In genomic region chr11:107506260-107506659, GRCm38 (mm10) we compare ENCODE assay signal across 9 mouse cellular contexts. TPM values are rescaled to one million over a fixed set of nuclear protein-coding genes. Genes with fewer than 3 reads are reported as not detected.
A peak's percentile ranks its signal among the peaks of the same experiment; 100 is the strongest.
DNase-seq lines count a peak whose midpoint lies in the region; ATAC-seq and TF ChIP-seq lines count a peak whose summit lies in the region.
"Had no signal": no experiment of that assay in that cellular context is flagged by ENCODE, and none has a peak within 500 bp of the region (broad histone marks: within the 10 kb centered on the region; RNA-seq: fewer than 3 reads in every experiment).

No protein-coding gene starts in this region.

- peak; percentile 54 for TF ChIP-seq CTCF in E14TG2a.4 (conservative IDR thresholded peaks at IDR 0.05; ENCODE audit: low read length)
- no peak for TF ChIP-seq CTCF in cerebellum, adult 2 months (IDR thresholded peaks at IDR 0.05; ENCODE audit: borderline replicate concordance, insufficient read depth, low read depth, low read length)

- DNase-seq in hindbrain, embryonic 11.5 days (ENCODE audit: low spot score): peak; percentile 30
- DNase-seq in hindbrain, embryonic 10.5 days (ENCODE audit: low spot score): no peak
- DNase-seq in brain, adult 2 months (ENCODE audit: low read depth, low spot score): peak; percentile 37
- no peak for DNase-seq in urinary bladder, postnatal 4 days (ENCODE audit: low spot score in 2 of 2)
- DNase-seq in cerebellum, adult 2 months: no peak
- DNase-seq in midbrain, embryonic 10.5 days (ENCODE audit: low spot score): no peak

- H3K4me3 ChIP-seq in hindbrain, embryonic 11.5 days (ENCODE audit: low read depth, low read length): no peak overlapping the region
- no peak overlapping the region for H3K4me3 ChIP-seq in hindbrain, embryonic 10.5 days
- no peak overlapping the region for H3K4me3 ChIP-seq in E14TG2a.4 (replicated peaks; ENCODE audit: low read length)
- no peak overlapping the region for H3K4me3 ChIP-seq in cerebellum, adult 2 months (replicated peaks; ENCODE audit: insufficient read depth, low read depth, low read length)
- H3K4me3 ChIP-seq in midbrain, embryonic 10.5 days: no peak overlapping the region
- H3K4me3 ChIP-seq: embryonic facial prominence, embryonic 12.5 days had no signal

- WGBS in hindbrain, embryonic 11.5 days: 82% methylated on average over 1 of the region's 1 CpGs
- 78% methylated on average over 1 of the region's 1 CpGs for WGBS in hindbrain, embryonic 10.5 days
- 53% methylated on average over 1 of the region's 1 CpGs for WGBS in cerebellum, adult 2 months
- 71% methylated on average over 1 of the region's 1 CpGs for WGBS in midbrain, embryonic 10.5 days

- H3K27me3 ChIP-seq in hindbrain, embryonic 11.5 days (ENCODE audit: control insufficient read depth, insufficient read depth, low read length): no peaks in the 10 kb centered on the region
- no peaks in the 10 kb centered on the region; the same call in 1 of the 2 replicates for H3K27me3 ChIP-seq in hindbrain, embryonic 10.5 days (ENCODE audit: insufficient read depth, poor library complexity, severe bottlenecking)
- no peaks in the 10 kb centered on the region for H3K27me3 ChIP-seq in E14TG2a.4 (ENCODE audit: insufficient read depth, low read length)
- no peaks in the 10 kb centered on the region; the same call in 1 of the 2 replicates for H3K27me3 ChIP-seq in cerebellum, adult 2 months (ENCODE audit: control insufficient read depth, insufficient read depth, low read length)
- peaks cover 8% of the 10 kb centered on the region; the same call in 1 of the 2 replicates for H3K27me3 ChIP-seq in midbrain, embryonic 10.5 days (ENCODE audit: low read depth, poor library complexity, severe bottlenecking)

- H3K9ac ChIP-seq in hindbrain, embryonic 11.5 days (ENCODE audit: low read depth, low read length): no peak overlapping the region
- H3K9ac ChIP-seq: embryonic facial prominence, embryonic 12.5 days had no signal

- H3K4me2 ChIP-seq in hindbrain, embryonic 11.5 days (replicated peaks; ENCODE audit: low read depth, low read length): no peak overlapping the region
- H3K4me2 ChIP-seq: embryonic facial prominence, embryonic 12.5 days had no signal

- peaks cover 5% of the 10 kb centered on the region for H3K4me1 ChIP-seq in hindbrain, embryonic 11.5 days (replicated peaks; ENCODE audit: control insufficient read depth, insufficient read depth, low read length)
- H3K4me1 ChIP-seq in hindbrain, embryonic 10.5 days (replicated peaks): peaks cover 20% of the 10 kb centered on the region
- H3K4me1 ChIP-seq in E14TG2a.4 (replicated peaks; ENCODE audit: low read depth, low read length): peaks cover 39% of the 10 kb centered on the region
- peaks cover 6% of the 10 kb centered on the region; the same call in 1 of the 2 replicates for H3K4me1 ChIP-seq in cerebellum, adult 2 months (ENCODE audit: control insufficient read depth, insufficient read depth, low read length)
- H3K4me1 ChIP-seq in midbrain, embryonic 10.5 days: peaks cover 17% of the 10 kb centered on the region

- TF ChIP-seq POLR2A in cerebellum, adult 2 months (IDR thresholded peaks at IDR 0.05; ENCODE audit: borderline replicate concordance, insufficient read depth, low read length): no peak

- H3K9me3 ChIP-seq in hindbrain, embryonic 11.5 days (ENCODE audit: control insufficient read depth, low read length): no peaks in the 10 kb centered on the region
- no peaks in the 10 kb centered on the region for H3K9me3 ChIP-seq in hindbrain, embryonic 10.5 days
- peaks cover 5% of the 10 kb centered on the region; the same call in 1 of the 2 replicates for H3K9me3 ChIP-seq in E14TG2a.4 (ENCODE audit: low read length)
- no peaks in the 10 kb centered on the region for H3K9me3 ChIP-seq in midbrain, embryonic 10.5 days (replicated peaks)

- no peak overlapping the region for H3K27ac ChIP-seq in hindbrain, embryonic 11.5 days (ENCODE audit: low read depth, low read length)
- no peak overlapping the region for H3K27ac ChIP-seq in hindbrain, embryonic 10.5 days
- H3K27ac ChIP-seq in cerebellum, adult 2 months (ENCODE audit: insufficient read depth, low read length): no peak overlapping the region
- H3K27ac ChIP-seq in midbrain, embryonic 10.5 days (replicated peaks): no peak overlapping the region
- H3K27ac ChIP-seq: embryonic facial prominence, embryonic 12.5 days had no signal

- no peak for ATAC-seq in hindbrain, embryonic 11.5 days (ENCODE audit: low FRiP score)
- ATAC-seq in megakaryocyte, adult 5-6 weeks (ENCODE audit: poor library complexity, severe bottlenecking): peak; percentile 49; the same call in 1 of the 2 replicates

- no peaks in the 10 kb centered on the region for H3K36me3 ChIP-seq in hindbrain, embryonic 11.5 days (ENCODE audit: control insufficient read depth, insufficient read depth, low read length)
- H3K36me3 ChIP-seq in hindbrain, embryonic 10.5 days: peaks cover 24% of the 10 kb centered on the region
- peaks cover 8% of the 10 kb centered on the region; the same call in 1 of the 2 replicates for H3K36me3 ChIP-seq in E14TG2a.4 (ENCODE audit: insufficient read depth, low read length)
- peaks cover 17% of the 10 kb centered on the region for H3K36me3 ChIP-seq in midbrain, embryonic 10.5 days
- H3K36me3 ChIP-seq: embryonic facial prominence, embryonic 12.5 days had no signal

RNA-seq across cellular contexts. Expression of gene Psmd12, which starts 27.0 kb away (rescaled TPM):
- 224 and 230 TPM in 2 replicates for polyA plus RNA-seq in hindbrain, embryonic 11.5 days (2014; fragmentation: Nextera tagmentation; extraction: Ambion mirVana)
- 188 and 220 TPM in 2 replicates for polyA plus RNA-seq in hindbrain, embryonic 10.5 days (2016; fragmentation: Nextera tagmentation; extraction: Ambion mirVana)
- 55.9 and 65.5 TPM in 2 replicates for total RNA-seq in megakaryocyte, adult 5-6 weeks (2015)
- 86.4 and 86.6 TPM in 2 replicates for total RNA-seq in megakaryocyte, adult 5-6 weeks (2017)
- polyA plus RNA-seq in cerebellum, adult 2 months (2012; rRNA removed): 71.5 and 76.4 TPM in 2 replicates
- 221 and 237 TPM in 2 replicates for polyA plus RNA-seq in midbrain, embryonic 10.5 days (2016; fragmentation: Nextera tagmentation; extraction: Ambion mirVana)

RNA-seq across cellular contexts. Expression of gene Pitpnc1, which starts 35.8 kb away (rescaled TPM):
- polyA plus RNA-seq in hindbrain, embryonic 11.5 days (2014; fragmentation: Nextera tagmentation; extraction: Ambion mirVana): 26.8 and 32.3 TPM in 2 replicates
- polyA plus RNA-seq in hindbrain, embryonic 10.5 days (2016; fragmentation: Nextera tagmentation; extraction: Ambion mirVana): 21.9 and 22.8 TPM in 2 replicates
- 14.5 and 15.4 TPM in 2 replicates for total RNA-seq in megakaryocyte, adult 5-6 weeks (2015)
- total RNA-seq in megakaryocyte, adult 5-6 weeks (2017): 8.5 and 11.7 TPM in 2 replicates
- 26.7 and 30.0 TPM in 2 replicates for polyA plus RNA-seq in cerebellum, adult 2 months (2012; rRNA removed)
- polyA plus RNA-seq in midbrain, embryonic 10.5 days (2016; fragmentation: Nextera tagmentation; extraction: Ambion mirVana): 20.4 and 26.1 TPM in 2 replicates

RNA-seq across cellular contexts. Expression of gene Helz, which starts 41.5 kb away (rescaled TPM):
- 18.8 and 22.6 TPM in 2 replicates for polyA plus RNA-seq in hindbrain, embryonic 11.5 days (2014; fragmentation: Nextera tagmentation; extraction: Ambion mirVana)
- polyA plus RNA-seq in hindbrain, embryonic 10.5 days (2016; fragmentation: Nextera tagmentation; extraction: Ambion mirVana): 20.6 and 23.7 TPM in 2 replicates
- total RNA-seq in megakaryocyte, adult 5-6 weeks (2015): 16.7 and 24.6 TPM in 2 replicates
- 16.3 and 19.3 TPM in 2 replicates for total RNA-seq in megakaryocyte, adult 5-6 weeks (2017)
- 16.3 and 18.5 TPM in 2 replicates for polyA plus RNA-seq in cerebellum, adult 2 months (2012; rRNA removed)
- 19.0 and 21.6 TPM in 2 replicates for polyA plus RNA-seq in midbrain, embryonic 10.5 days (2016; fragmentation: Nextera tagmentation; extraction: Ambion mirVana)

Comparison
In these comparisons a context has a peak if more than half of its experiments do, and no peak if none do; other contexts are left out.
1. DNase-seq: peak in hindbrain, embryonic 11.5 days (single experiment) and brain, adult 2 months (single experiment); none in hindbrain, embryonic 10.5 days (single experiment), urinary bladder, postnatal 4 days (0 of 2), cerebellum, adult 2 months (0 of 2) and midbrain, embryonic 10.5 days (single experiment).